Mouse (Mus musculus) right cerebral cortex, postnatal 4 days (tissue): ENCODE data around the gene Mpst.

Source experiments
- DNase-seq: peaks from one replicate; pipeline ENCODE4 v3.0.0-alpha.2; 2022

The Mpst gene

DNA sequence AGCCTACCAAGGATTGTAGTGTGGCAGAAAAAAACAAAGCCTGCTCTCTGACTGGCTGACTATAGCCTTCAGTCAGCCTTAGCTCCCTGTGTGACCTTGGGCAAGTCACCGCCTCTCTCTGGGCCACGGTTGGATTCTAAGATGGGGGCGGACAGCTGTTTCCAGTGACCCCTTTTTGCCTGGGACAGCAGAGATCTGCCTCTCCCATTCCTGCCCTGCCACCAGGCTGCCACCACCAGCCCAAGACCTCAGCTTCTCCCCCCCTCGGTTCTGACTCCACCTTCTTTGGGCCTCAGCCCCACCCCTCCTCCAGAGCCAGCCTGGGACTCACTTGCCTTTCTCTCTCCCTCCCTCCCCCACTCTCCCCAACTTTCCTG is 31.8 kb downstream of the Mpst start:
- DNase-seq: no peak

DNA sequence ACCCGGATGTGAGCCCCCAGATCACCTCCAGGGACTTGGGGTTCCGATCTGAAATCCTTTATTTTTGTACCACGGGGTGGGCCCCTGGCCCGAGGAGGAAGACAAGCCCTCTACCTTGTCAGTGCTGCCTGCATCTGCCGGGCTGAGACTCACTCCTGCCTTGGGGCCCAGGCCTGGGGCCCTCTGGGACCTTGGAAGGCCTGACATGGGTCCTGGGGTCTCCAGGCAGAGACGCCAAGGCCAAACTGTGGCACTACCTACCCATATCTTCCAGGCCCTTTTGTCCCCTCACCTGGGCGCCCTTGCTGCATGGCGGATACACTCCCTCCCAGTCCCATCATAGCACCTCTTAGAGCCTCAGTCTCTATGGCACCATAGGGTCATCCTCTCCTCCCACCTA is 32.3 kb downstream of the Mpst start:
- no peak for DNase-seq

DNA sequence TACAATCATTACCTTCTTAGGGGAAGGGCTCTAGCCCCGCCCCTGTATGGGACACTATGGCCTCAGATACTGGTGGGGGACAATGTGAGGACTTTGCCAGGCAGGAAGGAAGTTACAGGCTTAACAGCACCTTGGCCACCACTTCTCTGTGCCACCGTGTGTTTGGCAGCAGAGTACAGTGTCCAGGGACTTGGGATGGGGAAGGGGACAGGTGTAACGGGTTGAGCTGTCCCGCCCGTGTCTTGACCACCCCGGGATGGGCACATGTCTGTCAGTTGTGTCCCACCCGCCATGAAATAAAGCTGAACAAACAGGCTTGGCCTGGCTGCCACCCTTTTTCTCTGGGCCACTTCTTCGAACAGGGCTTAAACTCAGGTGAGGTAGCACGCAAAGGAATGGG is 32.8 kb downstream of the Mpst start:
- DNase-seq: no peak

DNA sequence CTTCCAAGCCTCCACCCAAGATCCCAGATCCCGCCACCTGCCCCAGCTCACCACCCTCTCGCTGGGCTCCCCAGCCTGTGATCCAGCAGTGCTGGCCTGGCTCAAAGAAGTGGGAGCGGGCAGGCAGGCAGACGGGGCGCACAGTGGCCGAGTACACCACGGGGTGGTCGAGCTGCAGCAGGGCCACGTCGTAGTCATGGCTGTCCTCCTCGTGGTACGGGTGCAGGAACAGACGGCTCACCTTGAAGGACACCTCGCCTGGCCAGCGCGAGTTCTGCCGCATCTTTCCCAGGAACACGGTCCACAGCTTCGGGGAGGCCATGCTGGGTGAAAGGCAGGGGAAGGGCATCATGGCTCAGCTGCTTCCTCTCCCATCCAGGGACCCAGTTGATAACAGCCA is 36.0 kb downstream of the Mpst start:
- no peak for DNase-seq

DNA sequence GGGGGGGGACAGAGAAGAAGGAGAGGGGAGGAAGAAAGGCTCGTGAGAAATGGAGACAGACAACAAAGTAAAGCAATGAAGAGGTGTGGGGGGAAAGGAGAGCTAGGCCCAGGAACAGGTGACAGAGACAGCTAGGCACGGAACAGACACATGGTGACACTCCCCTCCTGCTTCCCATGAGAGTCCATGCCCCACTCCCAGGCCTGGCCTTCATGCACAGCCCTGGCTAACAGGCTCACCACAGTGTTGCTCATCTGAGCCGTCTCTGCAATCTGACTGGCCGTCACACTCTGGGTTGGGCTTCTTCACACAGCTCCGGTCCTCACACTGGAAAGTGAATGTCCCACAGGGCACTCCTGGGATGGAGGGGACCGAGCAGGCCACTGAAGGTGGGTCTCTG is 37.6 kb downstream of the Mpst start:
- no peak for DNase-seq

DNA sequence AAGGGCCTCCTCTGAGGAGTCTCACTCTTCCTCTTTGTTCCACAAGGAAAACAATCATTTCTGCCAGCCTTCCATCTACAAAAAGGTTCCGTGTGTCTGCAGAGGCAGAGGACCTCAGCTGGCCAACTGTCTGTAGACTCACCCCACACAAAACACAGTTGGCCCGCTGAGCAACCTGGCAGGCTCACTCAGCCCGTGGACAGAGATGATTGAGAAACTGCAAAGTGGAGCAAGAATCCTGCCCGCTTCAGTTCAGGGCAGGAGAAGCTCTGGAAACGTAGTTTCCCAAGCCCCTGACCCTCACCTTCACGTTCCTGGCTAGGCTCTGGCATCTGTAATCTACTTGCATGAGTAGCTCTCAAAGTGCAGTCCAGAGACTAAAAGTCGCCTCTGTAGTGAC is 40.9 kb downstream of the Mpst start:
- no peak for DNase-seq

DNA sequence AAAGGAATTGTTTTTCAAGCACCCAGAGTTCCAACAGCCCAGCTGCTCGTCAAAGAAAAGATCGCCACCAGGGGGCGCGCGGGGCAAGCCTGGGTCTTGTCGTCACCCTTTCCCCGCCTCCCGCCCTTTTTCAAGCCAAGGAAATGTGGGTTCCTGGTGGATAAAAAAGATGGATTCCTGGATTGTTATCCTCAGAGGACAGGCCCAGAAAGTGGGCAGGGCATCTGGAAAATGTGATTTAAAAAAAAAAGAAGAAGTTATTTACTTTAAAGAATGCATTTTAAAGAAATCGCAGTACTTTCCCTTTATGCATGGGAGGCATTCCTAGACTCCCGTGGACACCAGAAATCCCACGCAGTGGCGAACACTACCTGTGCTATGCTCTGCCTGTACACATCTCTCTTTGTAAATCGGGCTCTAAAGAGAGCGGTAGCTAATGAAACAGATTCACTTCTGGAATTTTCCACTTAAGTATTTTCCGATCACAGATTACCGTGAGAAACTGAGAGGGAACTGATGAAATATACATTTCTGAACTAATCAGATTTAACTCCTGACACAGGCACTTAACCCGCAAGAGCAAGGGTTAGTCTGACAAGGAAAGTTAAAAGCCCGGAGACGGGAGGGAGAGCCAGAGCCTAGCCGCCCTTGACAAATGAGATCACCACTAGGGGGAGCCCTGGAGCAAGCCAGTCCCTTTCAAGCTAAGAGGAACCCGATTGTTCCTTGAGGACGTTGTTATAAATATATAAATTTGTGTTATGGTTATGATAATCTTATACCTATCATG is 41.7 kb downstream of the Mpst start:
- peak; percentile 100 for DNase-seq

DNA sequence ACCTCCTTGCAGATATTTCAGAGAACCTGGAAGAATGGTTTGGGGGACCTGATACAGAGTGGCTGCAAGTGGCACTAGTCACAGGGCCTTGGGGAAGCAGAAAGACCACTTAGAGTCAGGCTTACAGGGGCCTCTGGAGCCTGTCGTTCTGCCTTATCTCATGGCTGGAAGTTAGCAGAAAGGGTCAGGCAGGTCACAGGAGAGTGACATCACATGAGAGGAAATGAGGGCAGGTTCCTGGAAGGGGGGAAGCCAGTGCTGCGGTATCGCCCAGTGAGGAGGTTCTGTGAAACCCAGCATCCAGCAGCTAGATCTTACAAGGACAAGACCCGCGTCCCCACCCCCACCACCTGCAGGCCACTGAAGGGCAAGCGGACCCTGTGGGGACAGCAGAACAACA is 42.9 kb downstream of the Mpst start:
- no peak for DNase-seq

DNA sequence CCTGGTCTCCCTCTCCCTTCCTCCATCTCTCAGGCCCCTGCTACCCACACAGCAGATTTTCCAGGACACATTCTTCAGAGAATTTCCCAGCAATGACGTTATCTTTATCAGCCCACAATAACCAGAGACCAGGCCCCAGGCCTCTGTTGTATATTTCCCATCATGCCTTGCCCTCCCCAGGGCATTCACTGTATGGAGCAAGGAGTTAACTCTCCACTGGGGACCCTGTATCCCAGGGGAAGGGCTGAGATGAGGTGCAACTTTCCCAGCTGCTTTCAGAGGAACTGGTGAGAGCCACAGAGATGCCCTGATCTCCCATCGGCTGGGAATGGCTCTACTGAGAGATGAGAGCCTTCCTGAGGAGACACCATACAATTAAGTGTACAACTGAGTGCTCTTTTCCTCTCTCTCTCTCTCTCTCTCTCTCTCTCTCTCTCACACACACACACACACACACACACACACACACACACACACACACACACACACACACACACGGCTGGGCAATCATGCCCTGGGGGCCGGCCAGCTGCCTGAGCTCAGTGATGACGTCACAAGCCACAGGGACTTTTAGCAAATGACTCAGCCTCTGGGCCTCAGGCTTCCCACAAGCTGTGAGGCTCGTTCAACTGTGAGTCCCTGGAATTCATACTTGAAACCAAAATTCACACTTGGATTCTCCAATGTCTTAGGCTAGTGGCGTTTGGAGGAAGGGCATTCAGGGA is 43.6 kb downstream of the Mpst start:
- no peak for DNase-seq

DNA sequence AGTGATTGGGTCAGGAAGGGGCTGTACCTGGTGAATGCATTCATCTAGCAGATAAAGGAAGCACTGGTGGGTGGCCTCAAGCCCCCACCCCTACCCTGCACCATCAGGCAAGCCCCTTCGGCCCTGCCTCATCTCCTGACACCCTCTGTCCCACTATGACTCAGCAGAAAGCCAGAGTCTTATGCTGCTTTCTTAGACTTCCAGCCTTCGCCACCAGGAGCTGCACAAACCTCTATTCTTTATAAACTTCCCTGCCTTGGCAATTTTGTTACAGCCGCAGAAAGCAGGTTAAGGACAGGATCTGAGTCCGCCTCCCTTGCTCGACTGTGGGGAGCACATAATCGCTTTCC is 44.2 kb downstream of the Mpst start:
- DNase-seq: no peak

DNA sequence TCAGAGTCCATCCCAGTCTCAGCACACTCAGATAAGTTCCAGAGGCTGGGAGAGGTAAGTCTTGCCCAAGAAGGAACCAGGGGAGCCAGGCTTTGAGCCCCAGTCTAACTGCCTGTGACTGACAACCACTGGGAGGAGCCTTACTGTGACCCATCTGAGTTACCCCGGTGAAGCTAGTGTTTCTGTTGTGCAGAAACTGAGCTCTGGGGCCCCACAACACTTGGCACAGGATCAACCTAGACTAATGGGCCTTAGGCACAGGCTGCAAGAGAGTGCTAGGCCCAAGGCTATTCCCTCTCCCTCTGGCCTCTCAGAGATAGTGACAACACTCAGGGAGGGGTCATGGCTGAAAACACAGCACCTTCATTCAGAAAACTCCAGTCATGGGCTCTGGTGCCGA is 45.0 kb downstream of the Mpst start:
- no peak for DNase-seq

DNA sequence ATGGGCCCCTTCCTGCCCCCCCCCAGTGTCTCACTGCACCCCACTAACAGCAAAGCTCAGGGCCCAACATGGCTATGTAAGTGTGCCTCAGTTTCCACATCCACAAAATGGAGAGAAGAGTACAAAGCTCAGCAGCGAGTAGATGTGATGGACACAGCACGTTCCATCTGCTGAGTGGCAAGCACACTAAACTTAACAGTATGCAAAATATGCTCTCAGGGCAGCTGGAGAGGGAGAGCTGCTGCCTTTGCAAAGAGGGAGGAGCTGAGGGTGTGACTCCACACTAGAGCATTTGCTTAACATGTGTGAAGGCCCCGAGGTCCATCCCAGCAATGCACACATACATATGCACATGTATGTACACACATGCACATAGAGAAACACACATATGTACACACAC is 46.7 kb downstream of the Mpst start:
- DNase-seq: no peak

DNA sequence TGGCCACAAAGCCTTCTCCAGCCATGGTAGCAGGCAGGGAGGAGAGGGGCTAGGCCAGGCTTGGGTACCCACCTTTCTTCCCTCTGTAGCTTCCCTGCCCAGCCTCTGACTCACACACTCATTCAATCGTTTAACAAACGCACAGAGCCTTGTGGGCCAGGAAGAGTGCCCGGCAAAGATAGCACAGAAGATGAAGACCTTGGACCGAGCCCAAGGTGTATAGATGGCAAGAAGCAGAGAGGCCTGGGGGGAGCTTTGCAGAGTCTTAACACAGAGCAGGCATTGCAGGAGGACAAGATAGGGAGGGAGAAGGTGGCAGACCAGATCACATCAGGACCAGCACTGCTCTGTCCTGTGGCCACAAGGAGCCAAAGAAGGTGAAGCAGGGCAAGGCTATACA is 49.0 kb downstream of the Mpst start:
- no peak for DNase-seq

DNA sequence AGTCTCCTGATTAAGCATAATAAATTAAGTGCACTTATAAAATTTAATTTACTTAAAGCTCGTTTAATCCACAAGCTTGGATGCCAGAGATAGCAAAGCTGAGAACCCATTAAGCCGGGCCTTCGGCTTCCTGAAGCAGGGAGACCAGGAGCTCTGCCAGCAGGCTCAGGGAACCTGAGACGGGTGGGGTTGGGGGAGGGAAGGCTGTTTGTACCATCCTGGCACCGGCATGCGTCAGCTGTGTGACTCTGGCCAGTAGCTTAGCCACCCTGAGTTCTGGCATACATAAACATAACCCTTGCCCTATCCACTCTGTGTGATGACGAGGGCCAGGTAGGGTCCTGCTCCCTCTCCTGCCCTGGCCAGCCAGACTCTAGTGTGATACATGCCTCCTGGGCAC is 49.8 kb downstream of the Mpst start:
- DNase-seq: no peak

DNA sequence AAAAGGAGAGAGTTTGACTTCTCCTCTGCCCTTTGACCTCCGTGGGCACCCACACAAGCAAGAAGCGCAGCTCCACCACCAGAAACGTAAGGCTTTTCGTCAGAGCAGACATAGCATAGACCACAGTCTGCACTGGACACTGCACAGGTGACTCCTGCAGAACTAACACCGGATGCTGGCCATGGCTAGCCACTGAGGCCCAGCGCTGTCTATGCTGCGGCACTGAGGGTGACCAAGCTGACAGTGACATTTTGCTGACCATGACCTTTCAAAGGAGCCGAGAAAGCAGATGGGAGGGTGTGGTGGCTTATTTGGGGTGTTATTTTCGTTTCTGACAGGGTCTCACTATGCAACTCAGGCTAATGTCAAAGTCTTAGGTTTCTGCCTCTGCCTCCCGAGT is 51.0 kb downstream of the Mpst start:
- DNase-seq: no peak

DNA sequence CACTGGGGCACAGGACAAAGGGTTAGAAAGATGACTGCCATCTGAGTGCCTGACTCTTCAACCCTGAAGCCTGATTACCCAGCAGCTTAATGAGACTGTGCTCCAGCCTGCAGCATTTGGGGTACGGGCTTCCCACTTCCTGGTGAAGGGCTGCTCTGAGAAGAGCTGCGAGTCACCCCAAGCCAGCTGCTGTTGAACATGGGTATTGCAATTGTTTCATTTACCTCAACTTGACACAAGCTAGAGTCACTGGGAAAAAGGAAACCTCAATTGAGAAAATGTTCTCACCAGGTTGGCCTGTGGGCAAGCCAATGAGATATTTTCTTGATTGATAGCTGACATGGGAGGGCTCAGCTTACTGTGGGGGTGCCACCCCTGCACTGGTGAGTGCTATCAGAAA is 56.8 kb downstream of the Mpst start:
- DNase-seq: no peak
